Mouse (Mus musculus): ENCODE results near the gene Slc46a2.
A peak's percentile ranks its signal among the peaks of the same experiment; 100 is the strongest.

The Slc46a2 gene

DNA sequence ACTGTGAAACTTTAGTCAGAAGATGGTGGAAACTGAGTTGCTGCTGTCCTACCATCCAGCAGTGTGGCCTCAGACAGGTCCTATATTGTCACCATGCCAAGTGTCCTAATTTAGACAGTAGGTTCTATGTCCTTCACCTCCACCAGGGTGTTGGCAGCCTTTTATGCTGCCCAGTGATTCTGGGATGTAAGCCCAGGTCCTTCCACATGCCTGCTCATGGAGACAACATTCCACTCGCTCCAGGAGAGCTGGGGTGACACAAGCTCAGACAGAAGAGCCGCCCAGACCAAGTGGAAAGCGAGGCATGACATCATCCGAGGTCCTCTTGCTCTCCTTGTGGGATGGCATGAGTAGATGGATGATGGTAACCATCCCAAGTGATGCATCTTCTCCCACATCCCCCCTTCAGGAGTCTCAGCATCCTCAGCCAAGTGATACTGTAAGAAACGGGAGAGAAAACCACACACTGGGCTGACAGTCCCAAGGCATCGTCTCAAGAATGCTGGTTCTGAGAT is 24.7 kb downstream of the Slc46a2 start:
- no peak for DNase-seq

DNA sequence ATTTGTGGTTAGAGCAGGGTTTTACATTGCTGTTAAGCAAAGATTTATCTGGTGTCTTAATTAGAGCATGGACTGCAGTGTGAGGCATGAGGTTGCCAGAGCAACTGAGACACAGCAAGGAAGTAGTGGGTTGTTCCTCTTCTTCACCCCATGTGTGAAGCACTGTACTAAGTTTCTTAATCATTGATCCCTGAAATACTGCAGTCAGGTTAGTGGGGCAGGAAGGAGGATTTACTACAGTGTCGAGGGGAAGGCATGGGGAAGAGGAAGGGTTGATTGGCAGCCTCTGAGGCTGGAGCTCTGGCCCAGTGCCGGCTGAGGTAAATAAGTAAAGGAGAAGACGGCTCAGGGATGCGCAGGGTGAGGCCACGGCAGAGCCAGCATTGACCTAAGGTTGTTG is 26.8 kb downstream of the Slc46a2 start:
- DNase-seq = no peak

DNA sequence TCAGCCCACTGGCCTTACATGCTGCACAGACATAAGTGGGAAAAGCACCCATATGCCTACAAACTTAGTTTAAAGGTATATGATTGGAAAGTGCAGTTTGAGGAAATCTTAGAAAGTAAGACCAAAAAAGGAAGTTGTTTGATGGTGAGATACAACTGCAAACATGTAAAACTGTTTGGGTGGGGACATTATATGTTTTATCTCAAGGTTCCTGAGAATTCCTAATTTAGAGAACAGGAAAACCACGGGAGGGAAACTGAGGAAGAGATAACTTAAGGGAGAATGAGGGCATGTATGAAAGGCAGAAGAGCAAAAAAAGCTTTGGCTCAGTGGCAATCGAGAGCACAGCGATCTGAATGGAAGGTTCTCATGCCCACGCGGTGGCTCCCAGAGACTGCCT is 27.8 kb downstream of the Slc46a2 start:
- no peak for DNase-seq

DNA sequence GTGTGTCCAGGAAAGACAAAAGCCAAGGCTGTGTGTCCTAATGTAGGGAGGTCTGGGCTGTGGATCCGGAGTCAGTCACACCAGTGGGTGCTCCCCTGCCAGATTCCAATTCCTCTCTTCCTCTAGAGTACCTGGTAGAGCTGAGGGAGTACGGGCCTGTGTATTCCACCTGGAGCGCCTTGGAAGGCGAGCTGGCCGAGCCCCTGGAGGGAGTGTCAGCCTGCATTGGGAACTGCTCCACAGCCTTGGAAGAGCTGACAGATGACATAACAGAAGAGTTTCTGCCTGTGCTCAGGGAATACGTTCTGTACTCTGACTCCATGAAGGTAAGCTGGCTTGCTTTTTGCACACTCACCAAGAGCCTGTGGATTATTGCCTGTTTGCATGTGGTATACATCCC is 28.6 kb downstream of the Slc46a2 start:
- DNase-seq = no peak

DNA sequence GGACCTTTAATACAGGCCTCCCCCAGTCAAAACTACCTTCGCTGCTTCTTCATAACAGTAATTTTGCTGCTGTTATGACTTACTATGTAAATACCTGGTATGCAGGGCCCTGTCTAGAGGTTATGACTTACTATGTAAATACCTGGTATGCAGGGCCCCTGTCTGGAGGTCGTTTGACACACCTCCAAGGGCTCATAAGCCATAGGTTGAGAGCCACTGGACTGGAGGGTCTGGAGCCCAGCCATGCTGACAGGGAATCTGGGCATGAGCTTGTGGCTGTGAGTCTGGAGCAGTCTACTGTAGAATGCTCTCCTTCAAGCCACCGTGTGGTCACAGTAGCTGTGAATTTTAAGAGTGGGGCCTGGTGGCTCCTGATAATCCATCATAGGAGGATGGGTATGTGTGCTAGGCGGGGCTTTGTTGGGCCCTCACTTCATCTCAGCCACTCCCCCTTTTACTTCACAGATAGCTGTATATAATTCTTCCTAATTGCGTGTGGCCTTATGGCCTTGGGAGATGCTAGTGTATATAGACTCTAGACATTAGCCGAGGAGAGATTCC is 30.6 kb downstream of the Slc46a2 start:
- DNase-seq = no peak

DNA sequence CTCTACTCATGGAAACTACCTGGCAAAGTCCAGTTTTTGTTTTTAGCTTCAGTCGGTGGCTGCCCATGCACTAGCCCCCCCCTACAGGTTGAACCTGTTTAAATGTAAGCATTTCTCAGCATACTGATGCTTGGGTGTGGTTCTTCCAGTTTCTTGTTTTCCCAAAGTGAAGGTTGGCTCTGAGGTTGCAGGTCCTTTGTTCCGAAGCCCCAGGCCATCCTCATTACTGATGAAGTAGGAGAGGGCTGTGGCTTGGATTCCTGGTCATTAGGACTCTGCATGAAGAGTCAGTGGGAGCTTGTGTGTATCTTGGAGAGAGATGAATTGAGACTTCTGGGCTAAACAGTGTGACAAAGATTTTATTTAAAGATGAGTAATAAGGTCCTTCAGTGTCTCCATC is 33.6 kb downstream of the Slc46a2 start:
- DNase-seq = no peak

DNA sequence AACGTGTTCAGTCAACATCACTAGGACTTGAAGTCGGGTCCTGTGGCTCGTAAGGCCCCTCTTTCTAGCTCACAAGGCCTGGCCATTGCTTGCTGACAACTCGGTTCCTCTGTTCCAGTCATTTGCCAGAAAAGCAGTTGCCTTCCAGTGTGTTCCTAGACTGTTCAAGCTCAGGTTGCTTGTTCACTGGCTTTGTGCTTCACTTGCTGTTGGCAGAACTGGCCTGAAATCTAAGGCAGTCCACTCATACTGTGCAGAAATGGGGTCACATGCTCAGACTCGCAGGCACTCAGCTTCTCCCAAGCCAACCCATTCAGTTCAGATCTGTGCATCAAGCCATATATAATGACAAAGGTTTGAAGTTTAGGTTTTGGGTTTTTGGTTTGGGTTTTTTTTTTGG is 34.1 kb downstream of the Slc46a2 start:
- DNase-seq = no peak

DNA sequence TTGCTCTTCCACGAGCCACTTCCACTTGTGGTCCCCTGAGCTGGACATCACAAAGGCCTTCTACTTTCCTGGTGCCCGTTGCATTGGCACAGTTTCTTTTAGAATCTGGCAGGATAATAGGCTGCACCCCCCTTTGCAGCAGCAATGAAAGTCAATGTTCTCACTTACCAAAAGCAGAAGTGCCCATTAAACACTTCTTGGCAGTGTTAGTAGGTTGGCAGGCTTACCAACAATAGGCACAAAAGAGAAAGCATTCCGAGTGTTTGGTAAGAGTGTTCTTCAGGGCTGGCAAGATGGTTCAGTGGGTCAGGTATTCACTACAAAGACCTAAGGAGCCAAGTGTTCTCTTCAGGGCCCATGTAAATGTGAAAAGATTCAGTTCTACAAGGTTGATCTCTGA is 35.4 kb downstream of the Slc46a2 start:
- DNase-seq = peak; percentile 83

DNA sequence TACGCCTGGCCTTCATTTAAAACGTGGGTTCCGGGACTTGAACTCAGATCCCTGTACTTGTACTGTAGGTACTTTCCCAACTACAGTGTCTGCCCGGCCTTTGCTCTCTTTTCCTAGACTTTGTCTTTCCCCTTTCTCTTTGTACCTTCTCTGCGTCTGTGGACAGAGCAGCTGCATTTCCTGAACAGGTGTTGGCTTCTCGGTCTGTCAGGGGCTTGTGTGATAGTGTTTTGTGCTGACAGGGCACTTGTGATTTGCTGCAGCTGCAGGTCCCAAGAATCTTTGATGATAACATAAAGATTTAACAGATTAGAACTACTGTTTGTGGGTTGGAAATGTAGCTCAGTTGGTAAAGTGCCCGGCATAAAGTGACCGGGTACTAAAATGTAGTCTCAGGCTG is 36.3 kb downstream of the Slc46a2 start:
- no peak for DNase-seq

DNA sequence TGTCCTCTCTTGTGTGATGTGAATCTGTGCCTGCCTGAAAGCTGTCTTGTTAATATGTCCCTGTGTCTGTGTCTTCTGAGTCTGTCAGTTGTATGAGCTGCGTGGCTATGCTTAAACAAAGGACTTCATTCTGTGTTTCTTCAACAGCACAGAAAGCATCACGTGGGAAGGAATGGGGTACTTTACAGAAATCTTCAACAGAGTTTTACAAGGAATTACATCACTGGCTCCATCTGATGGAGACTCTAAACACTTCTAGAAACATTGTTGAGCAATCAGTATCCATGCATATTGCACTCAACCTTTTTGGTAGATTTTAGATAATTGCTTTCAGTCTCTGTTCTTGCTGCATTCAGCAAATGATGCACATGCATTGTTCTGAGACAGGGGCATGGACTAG is 37.8 kb downstream of the Slc46a2 start:
- no peak for DNase-seq

DNA sequence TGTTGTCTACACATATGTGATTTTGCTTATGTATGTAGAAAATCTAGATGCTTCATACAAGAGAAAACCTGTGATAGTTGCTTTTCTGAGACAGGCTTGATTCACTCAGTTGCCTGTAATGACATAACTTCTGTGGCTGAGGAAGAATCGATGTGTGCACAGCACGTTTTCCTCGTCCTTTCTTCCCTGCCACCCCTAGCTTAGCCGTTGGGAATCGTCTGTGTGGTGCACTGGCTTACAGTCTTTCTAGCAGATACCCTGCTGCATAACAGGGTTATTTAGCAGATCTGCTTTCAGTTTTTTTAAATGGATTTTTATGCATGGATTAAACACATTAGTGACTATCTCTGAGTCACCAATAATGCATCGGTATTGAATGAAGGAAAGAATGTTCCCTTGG is 38.3 kb downstream of the Slc46a2 start:
- DNase-seq = no peak

DNA sequence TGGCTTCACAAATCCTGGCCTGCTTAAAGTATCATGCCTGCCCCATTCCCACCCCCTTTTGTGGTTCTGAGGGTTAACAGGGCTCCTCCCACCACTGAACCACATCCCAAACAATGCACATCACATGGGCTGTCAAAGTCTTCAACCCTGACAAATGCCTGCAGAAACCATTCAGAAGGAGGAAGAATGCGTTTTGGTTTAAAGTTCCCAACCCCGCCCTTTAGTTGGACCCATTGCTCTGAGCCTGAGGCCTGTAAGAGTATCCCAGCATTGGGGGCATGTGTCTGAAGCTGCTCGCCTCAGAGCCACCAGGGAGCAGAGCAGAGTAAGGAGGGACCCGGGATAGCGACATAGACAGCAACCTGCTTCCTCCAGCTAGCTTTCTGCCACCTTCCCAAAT is 41.0 kb downstream of the Slc46a2 start:
- DNase-seq = peak; percentile 18

DNA sequence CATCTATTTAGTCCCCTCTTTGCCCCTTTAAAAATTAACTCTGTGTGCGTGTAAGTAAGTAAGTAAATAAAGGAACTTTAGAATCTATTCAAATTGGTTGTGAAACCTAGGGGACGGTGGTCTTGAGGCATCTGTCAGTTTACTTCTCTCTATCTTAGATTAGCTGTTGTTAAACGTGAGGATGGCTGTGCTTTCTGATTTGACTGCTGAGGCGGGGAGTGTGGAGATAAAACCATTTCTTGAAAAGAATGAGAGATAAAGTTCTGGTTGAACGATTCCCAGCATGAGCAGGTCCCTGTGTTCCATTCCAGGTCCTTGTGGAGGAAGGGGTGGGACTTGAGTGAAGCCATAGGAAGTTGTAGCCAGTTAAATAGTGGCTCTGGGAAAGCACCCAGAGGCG is 41.6 kb downstream of the Slc46a2 start:
- no peak for DNase-seq

DNA sequence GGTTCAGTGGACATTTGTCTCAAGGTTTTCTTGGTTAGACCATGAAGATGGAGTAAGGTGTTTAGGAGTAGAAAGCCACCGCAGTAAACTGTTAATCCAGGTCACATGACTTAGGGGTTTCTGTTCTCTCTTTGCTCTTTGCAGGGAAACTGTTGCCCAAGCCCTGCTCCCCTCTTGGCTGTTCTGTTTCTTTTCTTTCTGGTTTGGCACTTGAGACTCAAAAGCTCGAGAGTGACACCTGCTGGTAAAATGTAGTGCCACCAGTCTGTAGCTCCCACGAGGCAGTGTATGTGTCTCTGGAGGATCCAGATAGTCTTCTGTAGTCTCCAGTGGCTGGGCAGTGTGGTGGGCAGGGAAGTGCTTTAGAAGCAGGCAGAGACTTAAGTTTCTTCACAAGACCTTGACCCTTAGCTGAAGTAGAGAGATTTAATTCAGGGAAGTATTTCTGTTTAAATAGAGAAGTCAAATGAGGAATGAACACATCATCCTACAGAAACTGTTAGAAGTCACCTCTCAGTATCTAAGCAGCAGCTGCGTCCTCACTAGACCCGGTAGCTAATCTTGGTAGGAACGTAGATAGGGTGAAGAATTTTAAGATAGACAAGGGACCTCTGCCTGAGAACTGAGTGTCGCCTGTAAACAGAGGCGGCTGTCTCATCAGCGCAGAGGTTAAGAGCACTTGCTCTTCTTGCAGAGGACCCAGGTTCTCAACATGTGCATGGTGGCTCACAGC is 43.8 kb downstream of the Slc46a2 start:
- peak; percentile 93 for DNase-seq

DNA sequence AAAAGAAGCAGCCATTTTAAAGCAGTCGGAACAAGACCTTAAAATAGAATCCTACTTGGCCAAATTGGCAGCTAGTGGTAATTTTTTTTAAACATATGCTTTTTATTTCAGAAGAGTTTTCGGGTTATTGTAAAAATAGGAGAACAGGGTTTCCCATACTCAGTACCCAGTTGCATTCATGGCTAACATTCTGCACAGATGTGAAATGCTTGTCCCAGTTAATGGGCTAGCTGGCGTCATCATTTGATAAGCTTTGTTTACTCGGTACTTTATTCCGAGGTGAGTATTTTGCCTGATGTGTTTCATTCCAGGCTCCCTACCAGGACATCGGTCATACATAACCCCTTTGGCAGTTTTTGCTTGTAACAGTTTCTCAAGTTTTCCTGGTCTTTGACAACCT is 44.4 kb downstream of the Slc46a2 start:
- no peak for DNase-seq

DNA sequence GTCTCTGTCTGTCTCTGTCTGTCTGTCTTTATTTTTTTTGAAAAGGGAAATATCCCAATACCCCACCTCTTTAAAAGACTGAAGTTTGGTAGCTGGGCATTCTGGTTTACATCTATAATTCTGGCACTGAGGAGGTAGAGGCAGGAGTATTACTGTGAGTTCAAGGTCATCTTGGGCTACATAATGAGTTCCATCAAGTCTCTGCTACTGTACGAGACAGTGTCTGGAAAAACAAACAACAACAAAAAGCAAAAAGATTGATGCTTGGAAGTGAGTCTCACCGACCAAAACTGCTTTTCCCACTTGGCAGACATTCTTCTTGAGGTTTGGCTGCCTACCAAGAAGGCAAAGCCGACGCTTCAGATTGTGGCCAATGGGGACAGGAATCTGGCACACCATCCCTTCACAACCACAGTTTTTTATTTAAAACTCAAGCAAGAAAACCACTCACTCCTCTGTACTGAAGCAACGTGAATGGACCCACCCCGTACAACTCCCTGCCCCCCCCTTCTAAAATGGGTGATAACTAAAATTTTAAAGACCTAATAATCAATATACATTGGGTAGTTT is 45.3 kb downstream of the Slc46a2 start:
- peak; percentile 54 for DNase-seq

DNA sequence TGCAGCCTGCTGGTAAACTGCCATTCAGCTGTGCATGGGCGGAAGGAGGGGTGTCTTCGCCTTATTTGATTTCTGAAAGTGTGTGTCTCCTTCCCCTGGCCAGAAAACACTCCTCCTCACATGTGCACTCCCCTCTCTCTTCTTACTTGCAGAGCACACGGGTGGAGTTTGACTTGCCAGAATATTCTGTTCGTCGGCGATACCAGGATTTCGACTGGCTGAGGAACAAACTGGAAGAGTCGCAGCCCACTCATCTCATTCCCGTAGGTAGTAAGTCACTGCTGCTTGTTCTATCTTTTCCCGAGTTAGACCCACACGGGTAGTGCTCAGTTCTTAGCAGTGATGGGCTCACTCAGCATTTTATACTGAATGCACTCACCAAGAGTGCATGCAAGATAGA is 46.8 kb downstream of the Slc46a2 start:
- no peak for DNase-seq

DNA sequence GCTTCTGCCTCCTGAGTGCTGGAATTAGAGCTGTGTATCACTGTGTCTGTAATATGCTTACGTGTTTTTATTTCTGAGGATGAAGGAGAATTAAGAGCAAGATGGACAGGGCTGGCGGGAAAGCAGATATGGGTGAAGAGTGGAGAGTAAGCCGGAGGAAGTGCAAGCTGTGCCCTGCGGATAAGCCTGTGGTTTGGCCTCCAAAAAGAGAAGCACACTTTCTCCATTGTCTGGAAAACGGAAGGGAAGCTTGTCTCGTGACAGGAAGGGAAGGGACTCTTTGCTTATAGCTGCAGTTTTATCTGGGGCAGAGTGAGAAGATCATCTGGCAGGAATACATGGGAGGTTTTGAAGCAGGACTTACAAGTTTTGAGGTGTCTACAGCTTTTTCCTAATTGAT is 51.0 kb downstream of the Slc46a2 start:
- DNase-seq = peak; percentile 68

DNA sequence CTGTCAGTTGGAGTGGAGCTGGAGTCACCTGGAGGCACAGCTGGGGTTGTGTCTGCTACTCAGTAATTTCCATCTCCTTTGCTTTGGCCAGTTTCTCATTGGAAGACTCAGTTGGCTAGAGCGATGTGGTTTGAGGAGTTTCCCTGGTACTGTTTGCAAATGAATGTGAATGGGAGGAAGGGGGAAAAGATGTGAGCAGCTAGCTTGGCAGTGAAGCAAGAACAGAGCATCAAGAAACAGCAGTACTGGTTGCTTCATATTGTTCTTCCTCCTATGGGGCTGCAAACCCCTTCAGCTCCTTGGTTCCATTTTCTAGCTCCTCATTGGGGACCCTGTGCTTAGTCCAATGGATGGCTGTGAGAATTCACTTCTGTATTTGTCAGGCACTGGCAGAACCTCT is 52.5 kb downstream of the Slc46a2 start:
- no peak for DNase-seq

DNA sequence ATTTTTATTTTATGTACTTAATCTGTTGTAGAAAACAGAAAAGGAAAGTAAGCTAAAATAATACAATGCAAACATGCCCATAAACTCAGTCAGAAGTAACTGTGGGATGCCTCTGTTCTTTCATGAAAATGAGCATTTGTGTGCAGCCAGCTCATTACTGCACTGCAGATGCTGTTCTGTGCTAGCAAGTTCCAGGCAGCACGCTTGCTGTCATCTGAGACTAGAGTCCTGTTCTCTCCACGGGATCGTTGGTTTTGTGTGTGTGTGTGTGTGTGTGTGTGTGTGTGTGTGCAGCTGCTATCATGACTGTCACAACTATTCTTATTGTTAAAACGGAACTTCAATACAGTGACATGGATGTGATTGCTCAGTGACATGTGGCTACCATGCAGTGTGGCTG is 53.0 kb downstream of the Slc46a2 start:
- no peak for DNase-seq

DNA sequence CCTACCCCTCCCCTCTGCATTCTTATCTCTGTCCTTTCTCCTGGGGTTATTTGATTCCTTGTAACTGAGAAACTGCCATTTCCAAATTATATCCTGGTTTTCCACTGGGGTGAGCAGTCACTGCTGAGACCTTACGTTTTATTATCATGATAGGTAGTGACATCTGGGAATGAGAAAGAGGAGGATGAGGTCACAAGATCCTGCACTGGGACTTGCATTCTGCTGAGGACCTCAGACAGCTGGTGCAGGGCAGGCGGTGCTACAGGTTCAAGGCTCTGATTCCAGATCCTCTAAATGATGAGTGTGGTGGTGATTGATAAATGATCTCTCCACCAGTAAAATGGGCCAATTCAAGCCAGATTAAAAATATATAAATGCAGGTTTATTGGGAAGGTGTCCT is 54.4 kb downstream of the Slc46a2 start:
- DNase-seq = no peak

DNA sequence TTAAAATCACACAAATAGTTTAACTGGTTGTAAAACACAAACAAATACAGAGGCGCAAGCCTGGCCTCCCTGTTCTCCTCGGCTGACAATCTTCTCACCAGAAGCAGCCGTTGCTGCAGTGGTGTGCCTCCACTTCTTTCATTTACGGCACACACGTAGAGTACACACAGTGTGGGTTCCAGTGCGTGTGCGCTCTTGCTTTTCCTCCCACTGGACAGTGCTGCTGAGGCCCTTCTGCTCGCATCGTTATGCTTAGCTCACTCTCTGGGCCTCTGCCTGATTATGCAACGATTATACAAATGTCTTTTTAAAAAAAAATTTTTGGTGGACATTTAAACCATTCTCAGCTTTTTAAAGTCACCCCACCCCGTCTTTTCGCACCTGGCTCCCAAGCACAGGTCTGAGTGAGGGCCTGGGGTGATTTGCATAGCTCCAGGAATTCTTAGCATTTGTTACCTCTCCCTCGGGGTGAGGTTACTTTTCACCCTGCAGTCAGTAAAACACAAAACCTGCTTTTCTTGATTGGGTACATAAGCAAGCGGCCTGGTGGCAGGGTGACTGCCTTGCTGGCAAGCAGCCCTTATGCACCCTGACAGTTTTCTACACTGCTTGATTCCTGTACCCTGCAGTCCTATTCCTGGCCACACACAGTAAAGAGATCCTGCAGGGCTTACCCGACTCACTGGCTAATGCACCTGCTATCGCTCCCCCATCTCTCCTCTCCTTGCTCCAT is 55.0 kb downstream of the Slc46a2 start:
- peak; percentile 50 for DNase-seq

Data from lung, postnatal 36 days (tissue).